Mouse (Mus musculus) embryonic stem cell, embryonic (primary cell): ENCODE data around the gene Gm14743.
"Not testable (repeated sequence)": the region's sequence is repeated elsewhere in the genome, so short reads cannot be mapped to it uniquely, and the experiment has no call there.

Experiments
- CTCF ChIA-PET, 4 experiments: fragments of 300-600 bp in 2 of 4; fragments of 350-600 bp in 2 of 4; sonication (Branson Sonifier 250); formaldehyde crosslinking; loops; one replicate each; lab custom pipeline; 2022; ENCODE audit warnings: inconsistent platforms in 2 of 4; lab: Charles Lee
- POLR2A ChIA-PET, 4 experiments: fragments of 300-600 bp in 2 of 4; fragments of 350-600 bp in 2 of 4; sonication (Branson Sonifier 250); formaldehyde crosslinking; loops; one replicate each; lab custom pipeline; 2022; ENCODE audit warnings: antibody characterized with exemption in 4 of 4, inconsistent platforms in 1 of 4; lab: Charles Lee

The Gm14743 gene

GRCm38 (mm10) chrX:78245821-78246220 is at the start of gene Gm14743:
TSS of gene Gm14743 (minus strand) at chrX:78245921.
- CTCF ChIA-PET, POLR2A ChIA-PET: not testable (repeated sequence)

GRCm38 (mm10) chrX:78202829-78203228 is 42.9 kb downstream of the Gm14743 start:
- ChIA-PET CTCF (no interaction called here), POLR2A (no interaction called here)

- POLR2A ChIA-PET, CTCF ChIA-PET: not testable (repeated sequence)
Measured at GRCm38 (mm10) chrX:78202220-78202619, 43.5 kb downstream of the Gm14743 start.
